Mouse (Mus musculus) brown adipose tissue, adult 24 weeks (tissue): ENCODE results near the gene Gatad2a. TPM values are rescaled to one million over a fixed set of nuclear protein-coding genes. Genes with fewer than 3 reads are reported as not detected.

Experiments used
- H3K27ac ChIP-seq: fragments of 200-500 bp; replicated peaks from 2 replicates; pipeline ENCODE4 v1.5.1; 2012; ENCODE audit warnings: low read depth, mild to moderate bottlenecking, low read length
- H3K4me1 ChIP-seq: fragments of 200-500 bp; 2 replicates; pipeline ENCODE4 v1.6.1; 2012; ENCODE audit warnings: low read length, mixed read lengths; ENCODE audit not compliant: control insufficient read depth, insufficient read depth, insufficient read length
- H3K4me3 ChIP-seq: fragments of 200-500 bp; 2 replicates; pipeline ENCODE4 v1.5.1; 2012; ENCODE audit warnings: low read depth, mild to moderate bottlenecking, low read length, moderate library complexity; ENCODE audit not compliant: insufficient read depth
- polyA plus RNA-seq: library from polyadenylated mRNA; stranded (reverse); fragments of >200 nt; gene quantifications from 2 replicates; pipeline ENCODE4 v1.2.4, GENCODE M21; 2012; ENCODE audit not compliant: missing spikeins, insufficient read depth, insufficient read length

The Gatad2a gene
- polyA plus RNA-seq, 1 experiment, result 35.6 TPM

- H3K4me3 ChIP-seq, result peak overlapping the region; percentile 56
- peaks cover 6% of the 10 kb centered on the region for H3K4me1 ChIP-seq
- 0 out of 2 replicates have a peak overlapping the region, but pooled peaks have one; percentile 11 for H3K27ac ChIP-seq
Measured at GRCm38 (mm10) chr8:69903063-69903542, 93.1 kb downstream of the Gatad2a start.

GRCm38 (mm10) chr8:69902163-69903062 lies 93.8 kb downstream of the Gatad2a start, which contains the start of the genes Tssk6, Ndufa13 and Yjefn3:
Gene Tssk6, plus strand, starts transcription at chr8:69902184.
Gene Ndufa13, minus strand, starts transcription at chr8:69902558.
Gene Yjefn3, minus strand, starts transcription at chr8:69902712.
- Histone ChIP-seq H3K27ac (peak within 1 kb of the TSS; percentile 94), H3K4me3 (peak within 1 kb of the TSS; percentile 89), H3K4me1 (peaks cover 6% of the 10 kb centered on the region)

GRCm38 (mm10) chr8:69901484-69902162 lies 94.6 kb downstream of the Gatad2a start:
- H3K27ac ChIP-seq, result peak overlapping the region; percentile 94
- H3K4me3 ChIP-seq, result peak overlapping the region; percentile 89
- H3K4me1 ChIP-seq, result peaks cover 6% of the 10 kb centered on the region

GRCm38 (mm10) chr8:69900895-69901451 lies 95.2 kb downstream of the Gatad2a start:
- peaks cover 6% of the 10 kb centered on the region for H3K4me1 ChIP-seq
- H3K27ac ChIP-seq, result peak overlapping the region; percentile 94
- H3K4me3 ChIP-seq, result peak overlapping the region; percentile 89

- Histone ChIP-seq H3K27ac (no peak overlapping the region), H3K4me1 (peaks cover 6% of the 10 kb centered on the region), H3K4me3 (no peak overlapping the region)
Measured at GRCm38 (mm10) chr8:69899876-69900275, 96.3 kb downstream of the Gatad2a start.

GRCm38 (mm10) chr8:69897857-69898256 lies 98.3 kb downstream of the Gatad2a start:
- no peak overlapping the region for H3K4me3 ChIP-seq
- no peak overlapping the region for H3K27ac ChIP-seq
- peaks cover 6% of the 10 kb centered on the region for H3K4me1 ChIP-seq

- H3K4me3 ChIP-seq, result no peak overlapping the region
- H3K4me1 ChIP-seq, result no peaks in the 10 kb centered on the region; the same call in none of the 2 replicates
- H3K27ac ChIP-seq, result no peak overlapping the region
Measured at GRCm38 (mm10) chr8:69895772-69896451, 100.3 kb downstream of the Gatad2a start.

GRCm38 (mm10) chr8:69894836-69895332 lies 101.3 kb downstream of the Gatad2a start:
- H3K4me3 ChIP-seq, result no peak overlapping the region
- no peaks in the 10 kb centered on the region; the same call in 1 of the 2 replicates for H3K4me1 ChIP-seq
- H3K27ac ChIP-seq, result no peak overlapping the region

GRCm38 (mm10) chr8:69893863-69894262 lies 102.3 kb downstream of the Gatad2a start:
- H3K4me3 ChIP-seq, result no peak overlapping the region
- no peaks in the 10 kb centered on the region; the same call in 1 of the 2 replicates for H3K4me1 ChIP-seq
- H3K27ac ChIP-seq, result no peak overlapping the region

GRCm38 (mm10) chr8:69890813-69891241 lies 105.4 kb downstream of the Gatad2a start:
- Histone ChIP-seq H3K4me1 (peaks cover 6% of the 10 kb centered on the region; the same call in 1 of the 2 replicates), H3K4me3 (no peak overlapping the region), H3K27ac (no peak overlapping the region)

GRCm38 (mm10) chr8:69888902-69889301 lies 107.3 kb downstream of the Gatad2a start:
- Histone ChIP-seq H3K4me3 (peak overlapping the region; percentile 48), H3K4me1 (peaks cover 6% of the 10 kb centered on the region; the same call in 1 of the 2 replicates), H3K27ac (no peak overlapping the region)

GRCm38 (mm10) chr8:69888244-69888866 lies 107.8 kb downstream of the Gatad2a start:
- H3K27ac ChIP-seq, result no peak overlapping the region
- peak overlapping the region; percentile 48 for H3K4me3 ChIP-seq
- peaks cover 6% of the 10 kb centered on the region; the same call in 1 of the 2 replicates for H3K4me1 ChIP-seq

- Histone ChIP-seq H3K27ac (no peak within 1 kb of the TSS), H3K4me1 (peaks cover 6% of the 10 kb centered on the region; the same call in 1 of the 2 replicates), H3K4me3 (peak within 1 kb of the TSS; percentile 48)
Measured at GRCm38 (mm10) chr8:69887289-69888243, 108.6 kb downstream of the Gatad2a start, which contains the start of gene Cilp2. Gene Cilp2, minus strand, starts transcription at chr8:69887687.
